Mouse (Mus musculus) adrenal gland (tissue): ENCODE measurements around the gene 2210011C24Rik.
"Not testable (repeated sequence)": the region's sequence is repeated elsewhere in the genome, so short reads cannot be mapped to it uniquely, and the experiment has no call there.

Source experiments
- intact Hi-C: fragments of 180-260 bp; cut with DNase I; formaldehyde crosslinking; loops from one replicate; pipeline ENCODE4 v1.15.1; 2025

Gene 2210011C24Rik

GRCm38 (mm10) chr8:83996567-83997505, 15.1 kb downstream of the 2210011C24Rik start:
- intact Hi-C loops, result no loop called here

DNA sequence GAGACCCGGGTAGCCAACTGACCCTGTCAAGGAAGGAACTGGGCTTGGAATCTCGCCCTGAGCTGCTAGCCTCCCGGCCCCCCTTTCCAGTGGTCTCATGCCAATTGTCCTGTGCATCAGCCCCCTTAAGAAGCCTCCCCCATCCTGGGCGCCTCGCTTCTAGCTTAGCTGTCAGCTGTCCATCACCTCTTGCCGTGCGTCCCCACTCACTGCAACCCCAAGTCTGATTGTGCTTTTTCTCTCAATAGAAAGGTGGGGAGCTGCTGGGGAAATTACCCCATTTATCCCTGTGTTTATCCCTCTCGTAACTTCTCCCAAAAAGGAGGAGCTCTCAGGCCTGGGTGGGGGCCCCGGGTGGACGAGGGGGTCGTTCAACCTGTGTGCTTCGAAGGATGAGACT, 16.0 kb downstream of the 2210011C24Rik start:
- intact Hi-C loops, result no loop called here

DNA sequence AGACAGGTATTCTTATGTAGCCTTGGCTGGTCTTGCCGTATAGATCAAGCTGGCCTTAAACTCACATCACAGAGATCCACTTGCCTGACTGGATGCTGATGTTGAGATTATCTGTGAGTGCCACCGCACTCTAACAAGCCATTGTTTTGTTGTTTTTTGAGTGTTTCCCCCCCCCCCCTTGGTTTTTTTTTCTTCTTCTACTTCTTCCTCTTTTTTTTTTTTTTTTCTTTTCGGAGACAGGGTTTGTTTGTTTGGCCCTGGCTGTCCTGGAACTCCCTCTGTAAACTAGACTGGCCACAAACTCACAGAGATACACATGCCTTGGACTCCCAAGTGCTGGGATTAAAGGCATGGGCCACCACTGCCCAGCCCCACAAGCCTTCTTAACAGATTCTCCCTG, 17.9 kb downstream of the 2210011C24Rik start:
- intact Hi-C loops, result no loop called here

GRCm38 (mm10) chr8:83992488-83992887, 19.5 kb downstream of the 2210011C24Rik start:
- intact Hi-C loops, result no loop called here

DNA sequence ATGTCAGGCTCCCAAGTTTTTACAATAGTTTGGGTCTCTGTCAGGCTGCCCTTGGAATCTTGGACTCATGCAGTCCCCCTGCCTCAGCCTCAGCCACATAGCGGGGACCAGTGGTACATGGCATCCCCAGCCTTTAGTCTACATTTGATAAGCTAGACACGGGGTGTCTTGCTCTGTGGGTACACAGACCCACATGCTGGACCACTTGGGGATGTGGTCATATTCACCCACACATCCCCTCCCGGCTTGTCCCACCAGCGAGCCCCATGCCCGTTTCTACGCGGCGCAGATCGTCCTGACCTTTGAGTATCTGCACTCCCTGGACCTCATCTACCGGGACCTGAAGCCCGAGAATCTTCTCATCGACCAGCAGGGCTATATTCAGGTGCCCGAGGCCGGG, 21.8 kb downstream of the 2210011C24Rik start:
- intact Hi-C loops, result no loop called here

GRCm38 (mm10) chr8:83989243-83989642, 22.7 kb downstream of the 2210011C24Rik start:
- intact Hi-C loops, result no loop called here

DNA sequence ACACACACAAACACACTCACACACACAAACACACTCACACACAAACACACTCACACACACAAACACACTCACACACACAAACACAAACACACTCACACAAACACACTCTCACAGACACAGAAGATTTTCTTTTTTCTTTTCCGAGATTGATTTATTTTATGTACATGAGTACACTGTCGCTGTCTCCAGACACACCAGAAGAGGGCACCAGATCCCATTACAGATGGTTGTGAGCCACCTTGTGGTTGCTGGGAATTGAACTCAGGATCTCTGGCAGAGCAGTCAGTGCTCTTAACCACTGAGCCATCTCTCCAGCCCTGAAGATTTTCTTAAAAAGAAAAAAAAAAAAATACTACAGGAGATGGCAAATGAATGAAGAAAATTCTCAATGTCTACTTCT, 28.7 kb downstream of the 2210011C24Rik start:
- intact Hi-C loops, result not testable (repeated sequence)

DNA sequence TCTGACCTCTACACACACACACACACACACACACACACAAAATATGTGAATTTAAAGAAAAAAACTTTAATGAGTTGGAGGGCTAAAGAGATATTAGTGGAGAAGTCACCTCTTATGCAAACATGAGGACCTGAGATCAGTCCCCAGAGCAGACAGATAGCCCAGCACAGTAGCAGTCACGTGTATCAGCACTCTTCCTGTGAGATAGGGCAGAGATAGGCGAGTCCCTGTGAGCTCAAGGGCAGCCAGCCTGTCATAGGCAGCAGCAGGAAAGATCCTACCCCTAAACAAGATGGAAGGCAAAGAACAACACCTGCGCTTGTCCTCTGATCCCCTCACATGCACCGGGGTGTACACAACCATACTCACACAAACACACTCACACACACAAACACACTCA, 29.5 kb downstream of the 2210011C24Rik start:
- intact Hi-C loops, result no loop called here

DNA sequence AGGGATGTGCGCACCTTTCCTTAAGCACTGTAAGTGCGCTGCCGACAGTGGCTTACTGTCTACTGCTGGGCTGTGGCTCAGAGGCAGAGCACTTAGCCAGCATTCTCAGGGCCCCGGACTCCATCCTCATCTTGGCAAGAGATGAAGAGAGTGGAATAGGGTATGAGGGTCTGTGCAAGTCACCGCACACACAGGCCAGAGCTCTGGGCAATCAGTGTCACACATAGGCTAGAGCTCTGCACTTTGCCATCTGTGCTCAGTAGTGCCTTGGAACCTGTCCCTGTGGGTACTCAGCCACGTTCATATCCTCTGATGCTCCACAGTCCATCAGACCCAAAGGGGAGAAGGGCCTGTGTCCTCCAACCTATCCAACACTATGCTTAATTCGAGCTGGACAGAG, 30.4 kb downstream of the 2210011C24Rik start:
- intact Hi-C loops, result no loop called here

GRCm38 (mm10) chr8:83980845-83981244, 31.1 kb downstream of the 2210011C24Rik start:
- intact Hi-C loops, result no loop called here

- intact Hi-C loops, result no loop called here
Measured at GRCm38 (mm10) chr8:83980250-83980649, 31.7 kb downstream of the 2210011C24Rik start.

DNA sequence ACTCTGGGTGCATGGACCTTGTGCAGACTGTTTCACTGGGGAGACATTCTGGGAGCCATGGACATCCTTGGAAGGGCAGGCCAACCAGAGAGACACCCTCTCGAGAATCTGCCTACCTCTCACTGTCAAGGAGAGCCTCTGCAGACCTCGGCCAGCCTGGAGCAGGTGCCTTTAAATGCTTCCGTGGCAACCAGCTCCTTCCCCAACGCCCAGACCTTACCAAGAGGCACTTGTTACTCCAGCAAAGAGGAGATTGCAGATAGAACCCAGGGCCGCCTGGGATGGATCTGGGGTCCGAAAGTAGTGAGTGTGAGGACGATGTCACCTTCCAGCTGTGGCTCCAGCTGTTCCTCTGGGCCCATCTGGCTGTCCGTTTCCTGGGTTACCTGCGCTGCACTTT, 33.8 kb downstream of the 2210011C24Rik start:
- intact Hi-C loops, result no loop called here

DNA sequence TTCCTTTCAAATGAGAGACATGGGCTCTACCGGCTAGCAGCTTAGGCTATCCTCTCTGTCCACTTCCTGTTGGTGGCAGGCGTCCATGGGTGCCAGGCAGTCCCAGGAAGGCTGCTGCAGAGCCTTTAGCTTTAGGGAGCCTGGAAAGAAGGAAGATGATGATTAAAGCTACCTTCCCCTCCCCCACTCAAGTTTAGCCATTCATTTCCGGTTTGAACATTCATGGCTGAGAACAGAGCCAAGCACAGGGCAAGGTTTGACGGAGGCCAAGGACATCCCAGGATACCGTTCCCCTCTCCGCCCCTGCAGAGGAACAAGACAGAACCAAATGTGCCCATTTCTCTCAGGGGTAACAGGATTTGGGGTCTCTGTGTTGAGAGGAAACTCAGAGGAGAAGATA, 34.3 kb downstream of the 2210011C24Rik start:
- intact Hi-C loops, result no loop called here

- intact Hi-C loops, result no loop called here
Measured at GRCm38 (mm10) chr8:83976779-83977350, 35.1 kb downstream of the 2210011C24Rik start.

GRCm38 (mm10) chr8:83976101-83976630, 35.8 kb downstream of the 2210011C24Rik start:
- intact Hi-C loops, result no loop called here

GRCm38 (mm10) chr8:83974521-83974920, 37.5 kb downstream of the 2210011C24Rik start:
- intact Hi-C loops, result no loop called here

GRCm38 (mm10) chr8:83973161-83974031, 38.6 kb downstream of the 2210011C24Rik start:
- intact Hi-C loops, result no loop called here

- intact Hi-C loops, result no loop called here
Measured at GRCm38 (mm10) chr8:83972150-83973120, 39.5 kb downstream of the 2210011C24Rik start, which contains the start of gene Prkaca. Gene Prkaca, plus strand, starts transcription at chr8:83972993.

- intact Hi-C loops, result no loop called here
Measured at GRCm38 (mm10) chr8:83971661-83972060, 40.3 kb downstream of the 2210011C24Rik start.

- intact Hi-C loops, result no loop called here
Measured at GRCm38 (mm10) chr8:83971121-83971520, 40.9 kb downstream of the 2210011C24Rik start.
